Mouse (Mus musculus) spleen, postnatal 36 days (tissue): ENCODE measurements around the gene Zfp423.

ENCODE experiments used
- DNase-seq, 2 experiments: peaks; one replicate each; pipeline ENCODE4 v3.0.0; 2022; ENCODE audit warnings: low spot score in 2 of 2, mixed read lengths in 1 of 2

The Zfp423 gene

GRCm38 (mm10) chr8:87959320-87959920, at the start of gene Zfp423:
Zfp423 (minus strand) TSS chr8:87959595.
- no peak for DNase-seq

GRCm38 (mm10) chr8:88006811-88007210, 47.4 kb upstream of the Zfp423 start:
- no peak for DNase-seq

- DNase-seq, result no peak
Observed at GRCm38 (mm10) chr8:87984778-87985177, 25.4 kb upstream of the Zfp423 start.

- no peak for DNase-seq
Observed at GRCm38 (mm10) chr8:87984032-87984431, 24.6 kb upstream of the Zfp423 start.

GRCm38 (mm10) chr8:87982936-87983335, 23.5 kb upstream of the Zfp423 start:
- no peak for DNase-seq

- DNase-seq, result no peak
Observed at GRCm38 (mm10) chr8:87975466-87975809, 16.0 kb upstream of the Zfp423 start.

- no peak for DNase-seq
Observed at GRCm38 (mm10) chr8:87974759-87975465, 15.5 kb upstream of the Zfp423 start.

GRCm38 (mm10) chr8:87974122-87974758, 14.8 kb upstream of the Zfp423 start:
- DNase-seq, result no peak

GRCm38 (mm10) chr8:87967866-87968620, 8.6 kb upstream of the Zfp423 start:
- DNase-seq, result no peak

GRCm38 (mm10) chr8:87967057-87967820, 7.8 kb upstream of the Zfp423 start:
- no peak for DNase-seq

- DNase-seq, result no peak
Observed at GRCm38 (mm10) chr8:87962514-87963225, 3.3 kb upstream of the Zfp423 start.

- DNase-seq, result no peak
Observed at GRCm38 (mm10) chr8:87961680-87962513, 2.5 kb upstream of the Zfp423 start.

- peak in 1 of 2 experiments; percentile 11 for DNase-seq
Observed at GRCm38 (mm10) chr8:87961108-87961507, 1.7 kb upstream of the Zfp423 start.

- DNase-seq, result peak in 1 of 2 experiments; percentile 11
Observed at GRCm38 (mm10) chr8:87960061-87960749, 810 bp upstream of the Zfp423 start.

GRCm38 (mm10) chr8:87958451-87959319, 710 bp downstream of the Zfp423 start:
- no peak for DNase-seq

- DNase-seq, result no peak
Observed at GRCm38 (mm10) chr8:87957871-87958450, 1.4 kb downstream of the Zfp423 start.

- no peak for DNase-seq
Observed at GRCm38 (mm10) chr8:87956001-87956400, 3.4 kb downstream of the Zfp423 start.

- no peak for DNase-seq
Observed at GRCm38 (mm10) chr8:87953473-87953872, 5.9 kb downstream of the Zfp423 start.
